Mouse (Mus musculus) midbrain, embryonic 11.5 days (tissue): ENCODE results near the gene Supt5. TPM values are rescaled to one million over a fixed set of nuclear protein-coding genes. Genes with fewer than 3 reads are reported as not detected.

Source experiments
- ATAC-seq: fragments of 200-750 bp; cut with Nextera tagmentation; 2 replicates; pipeline ENCODE4 v1.8.0; 2017; ENCODE audit warnings: moderate TSS enrichment, moderate library complexity; ENCODE audit not compliant: low FRiP score
- DNase-seq: peaks from one replicate; pipeline ENCODE4 v3.0.0; 2015; ENCODE audit warnings: low spot score; ENCODE audit errors: missing footprints
- H3K27ac ChIP-seq: fragments of 300-500 bp; sonication (generic); 2 replicates; pipeline ENCODE4 v1.5.1; 2014; ENCODE audit warnings: low read depth, low read length
- H3K27me3 ChIP-seq: fragments of 300-500 bp; sonication (generic); 2 replicates; pipeline ENCODE4 v1.6.1; 2014; ENCODE audit warnings: mild to moderate bottlenecking, low read length, moderate library complexity, mixed read lengths; ENCODE audit not compliant: control insufficient read depth, insufficient read depth
- H3K36me3 ChIP-seq: fragments of 300-500 bp; sonication (generic); 2 replicates; pipeline ENCODE4 v1.6.1; 2014; ENCODE audit warnings: mild to moderate bottlenecking, low read length, moderate library complexity, mixed read lengths; ENCODE audit not compliant: control insufficient read depth, insufficient read depth
- H3K4me1 ChIP-seq: fragments of 300-500 bp; sonication (generic); 2 replicates; pipeline ENCODE4 v1.6.1; 2014; ENCODE audit warnings: low read length; ENCODE audit not compliant: control insufficient read depth, insufficient read depth
- H3K4me2 ChIP-seq: fragments of 300-500 bp; sonication (generic); 2 replicates; pipeline ENCODE4 v1.6.1; 2014; ENCODE audit warnings: mild to moderate bottlenecking, moderate library complexity
- H3K4me3 ChIP-seq: fragments of 300-500 bp; sonication (generic); 2 replicates; pipeline ENCODE4 v1.5.1; 2014; ENCODE audit warnings: low read depth, low read length
- H3K9ac ChIP-seq: fragments of 300-500 bp; sonication (generic); 2 replicates; pipeline ENCODE4 v1.6.1; 2014; ENCODE audit warnings: low read length
- H3K9me3 ChIP-seq: fragments of 300-500 bp; sonication (generic); 2 replicates; pipeline ENCODE4 v1.6.1; 2016; ENCODE audit warnings: low read length; ENCODE audit not compliant: control insufficient read depth
- WGBS: fragments of 180-500 bp; shearing (Covaris S2); extraction: QIAGEN DNeasy Blood & Tissue Kit; methylation state at CpG from one replicate; pipeline ENCODE4 v1.1.7; 2014; 5-methylcytosine and 5-hydroxymethylcytosine counted together
- polyA plus RNA-seq: library from polyadenylated mRNA; unstranded; fragments of >200 nt; fragmentation: Nextera tagmentation; extraction: Ambion mirVana; gene quantifications from 2 replicates; pipeline ENCODE4 v1.2.1, GENCODE M21; 2014

The Supt5 gene
- polyA plus RNA-seq, 1 experiment from 2014 or later = 82.2 TPM

DNA sequence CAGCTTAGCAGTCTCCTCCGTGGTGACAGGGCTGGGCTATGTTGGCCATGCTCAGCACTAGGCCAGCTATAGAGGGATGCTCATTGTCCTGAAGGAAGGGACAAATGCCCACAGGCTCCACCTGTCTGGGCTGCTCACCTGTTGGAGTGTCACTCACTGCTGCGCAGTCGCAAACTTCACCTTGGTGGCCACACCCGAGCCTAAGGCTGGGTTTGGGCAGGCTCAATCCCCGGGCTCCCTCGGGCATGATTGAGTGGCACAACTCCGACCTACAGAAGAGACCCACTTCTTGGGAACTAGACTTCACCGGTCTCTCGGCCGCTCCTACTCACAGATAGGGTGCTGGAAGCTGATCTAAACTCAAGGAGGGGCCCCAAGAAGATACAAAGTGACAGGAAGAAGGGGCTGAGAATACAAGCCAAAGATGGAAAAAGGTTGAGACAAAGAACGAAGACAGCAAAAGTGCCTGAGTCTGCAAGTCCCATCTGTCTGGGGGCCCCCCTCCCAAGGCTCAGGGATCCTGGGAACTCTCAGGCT, 32.5 kb upstream of the Supt5 start:
- H3K9me3 ChIP-seq = no peaks in the 10 kb centered on the region
- ATAC-seq (no peak), DNase-seq (no peak)
- no peaks in the 10 kb centered on the region for H3K27me3 ChIP-seq
- peak overlapping the region; percentile 82 for H3K27ac ChIP-seq
- WGBS = 12% methylated on average over 11 of the region's 11 CpGs
- H3K4me2 ChIP-seq = peak overlapping the region; percentile 89
- H3K9ac ChIP-seq = peak overlapping the region; percentile 91
- peaks cover 21% of the 10 kb centered on the region for H3K36me3 ChIP-seq
- H3K4me3 ChIP-seq = peak overlapping the region; percentile 85
- H3K4me1 ChIP-seq = peaks cover 20% of the 10 kb centered on the region

DNA sequence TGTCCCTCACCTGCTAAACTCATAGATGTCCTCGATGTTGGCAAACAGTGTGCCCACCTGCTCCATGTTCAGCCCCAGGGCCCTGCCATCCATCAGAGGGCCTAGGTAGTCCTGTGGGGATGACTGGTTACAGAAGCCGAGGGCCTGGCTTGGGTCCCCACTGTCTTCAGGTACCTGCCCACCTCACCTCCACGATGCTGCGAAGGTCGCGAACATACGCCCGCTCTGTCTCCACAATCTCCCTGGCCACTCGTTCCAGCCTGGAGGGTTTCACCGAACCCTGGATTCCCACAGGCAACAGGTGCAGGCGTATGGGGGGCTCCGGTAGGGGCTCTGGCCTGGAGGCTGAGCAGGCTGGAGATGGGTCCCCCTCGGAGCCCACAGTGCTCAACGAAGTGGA, 31.5 kb upstream of the Supt5 start:
- no peaks in the 10 kb centered on the region for H3K9me3 ChIP-seq
- no peaks in the 10 kb centered on the region for H3K27me3 ChIP-seq
- peaks cover 16% of the 10 kb centered on the region for H3K4me1 ChIP-seq
- peak overlapping the region; percentile 89 for H3K4me2 ChIP-seq
- H3K4me3 ChIP-seq = peak overlapping the region; percentile 85
- H3K36me3 ChIP-seq = peaks cover 25% of the 10 kb centered on the region
- H3K9ac ChIP-seq = peak overlapping the region; percentile 91
- H3K27ac ChIP-seq = no peak overlapping the region
- ATAC-seq = no peak
- WGBS = 93% methylated on average over 14 of the region's 14 CpGs
- DNase-seq = no peak

GRCm38 (mm10) chr7:28368276-28368920, 29.9 kb upstream of the Supt5 start:
- no peaks in the 10 kb centered on the region for H3K9me3 ChIP-seq
- no peak overlapping the region for H3K9ac ChIP-seq
- no peaks in the 10 kb centered on the region for H3K27me3 ChIP-seq
- H3K4me3 ChIP-seq = no peak overlapping the region
- no peak overlapping the region for H3K27ac ChIP-seq
- H3K4me1 ChIP-seq = peaks cover 16% of the 10 kb centered on the region
- no peak overlapping the region for H3K4me2 ChIP-seq
- 92% methylated on average over 16 of the region's 16 CpGs for whole genome bisulfite sequencing
- DNase-seq (no peak), ATAC-seq (no peak)
- peaks cover 33% of the 10 kb centered on the region for H3K36me3 ChIP-seq

- DNase-seq (no peak), ATAC-seq (no peak)
- Histone ChIP-seq H3K4me2 (no peak overlapping the region), H3K27ac (no peak overlapping the region), H3K4me3 (no peak overlapping the region), H3K36me3 (peaks cover 33% of the 10 kb centered on the region), H3K27me3 (no peaks in the 10 kb centered on the region), H3K4me1 (peaks cover 16% of the 10 kb centered on the region), H3K9ac (no peak overlapping the region), H3K9me3 (no peaks in the 10 kb centered on the region)
- WGBS = 91% methylated on average over 16 of the region's 16 CpGs
These were observed 29.2 kb upstream of the Supt5 start for GRCm38 (mm10) chr7:28367663-28368275.

GRCm38 (mm10) chr7:28362441-28363060, 24.0 kb upstream of the Supt5 start:
- H3K4me1 ChIP-seq = peaks cover 9% of the 10 kb centered on the region
- no peak overlapping the region for H3K4me2 ChIP-seq
- no peak for DNase-seq
- WGBS = 82% methylated on average over 16 of the region's 16 CpGs
- H3K36me3 ChIP-seq = peaks cover 44% of the 10 kb centered on the region
- no peak overlapping the region for H3K27ac ChIP-seq
- no peak overlapping the region for H3K4me3 ChIP-seq
- no peak overlapping the region for H3K9ac ChIP-seq
- no peak for ATAC-seq
- H3K9me3 ChIP-seq = no peaks in the 10 kb centered on the region; the same call in 1 of the 2 replicates
- no peaks in the 10 kb centered on the region for H3K27me3 ChIP-seq

DNA sequence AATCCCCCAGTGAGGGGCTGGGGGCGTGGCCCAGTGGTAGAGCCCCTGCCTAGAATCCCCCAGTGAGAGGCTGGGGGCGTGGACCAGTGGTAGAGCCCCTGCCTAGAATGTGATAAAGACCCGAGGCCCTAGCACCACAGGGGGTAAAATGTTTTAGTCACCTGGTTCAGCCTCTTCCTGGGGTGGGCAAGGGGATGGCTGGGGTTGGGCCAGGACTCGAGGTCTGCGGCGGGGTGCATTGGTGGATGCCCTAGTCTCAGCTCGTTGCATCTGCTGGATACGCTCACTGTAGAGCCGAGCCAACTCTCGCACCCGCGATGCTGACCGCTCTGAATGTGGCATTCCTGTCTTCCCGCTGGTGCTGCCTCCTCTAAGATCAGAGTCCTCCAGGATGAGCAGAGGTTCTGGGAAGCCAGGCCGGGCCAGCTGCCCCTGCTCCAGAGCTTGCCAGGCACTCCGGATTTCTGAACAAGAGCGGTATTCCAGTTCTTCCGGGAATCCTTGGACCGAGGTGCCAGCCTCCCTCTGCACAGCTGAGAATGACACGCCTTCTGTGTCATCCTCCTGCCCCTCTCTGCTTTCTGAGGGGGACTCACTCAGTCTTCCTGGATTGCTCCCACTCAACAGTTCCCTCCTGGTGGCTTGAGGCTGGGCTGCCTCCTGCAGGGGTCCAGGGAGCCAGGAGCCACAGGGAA, 23.2 kb upstream of the Supt5 start:
- H3K27ac ChIP-seq = no peak overlapping the region
- no peak overlapping the region for H3K4me2 ChIP-seq
- no peaks in the 10 kb centered on the region for H3K27me3 ChIP-seq
- H3K9me3 ChIP-seq = no peaks in the 10 kb centered on the region; the same call in 1 of the 2 replicates
- no peak overlapping the region for H3K4me3 ChIP-seq
- peaks cover 38% of the 10 kb centered on the region for H3K36me3 ChIP-seq
- no peak for ATAC-seq
- H3K9ac ChIP-seq = no peak overlapping the region
- 95% methylated on average over 20 of the region's 20 CpGs for WGBS
- DNase-seq = no peak
- H3K4me1 ChIP-seq = peaks cover 16% of the 10 kb centered on the region

DNA sequence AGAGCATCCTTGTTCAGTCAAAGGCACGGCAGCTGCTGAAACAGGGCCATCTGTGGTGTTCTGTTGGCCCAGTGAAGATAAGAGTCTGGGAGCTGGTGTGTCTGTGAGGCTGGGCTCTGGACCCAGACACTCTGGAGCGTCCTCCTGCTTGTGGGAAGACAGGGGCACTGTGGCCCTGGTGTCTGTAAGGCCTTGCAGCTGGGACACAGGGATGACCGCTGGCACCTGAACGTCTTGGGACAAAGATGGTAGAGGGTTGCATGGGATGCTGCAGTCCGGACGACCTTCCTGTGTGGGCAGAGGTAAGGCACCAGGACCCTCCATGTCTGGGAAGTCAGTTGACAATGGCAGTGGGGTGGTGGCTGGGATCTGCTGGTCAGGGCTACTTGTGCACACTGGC, 21.7 kb upstream of the Supt5 start:
- Histone ChIP-seq H3K36me3 (peaks cover 36% of the 10 kb centered on the region), H3K4me1 (peaks cover 18% of the 10 kb centered on the region), H3K4me3 (no peak overlapping the region), H3K9ac (no peak overlapping the region), H3K4me2 (no peak overlapping the region), H3K27ac (no peak overlapping the region), H3K9me3 (no peaks in the 10 kb centered on the region; the same call in 1 of the 2 replicates), H3K27me3 (no peaks in the 10 kb centered on the region)
- 96% methylated on average over 6 of the region's 6 CpGs for WGBS
- DNase-seq (no peak), ATAC-seq (no peak)

DNA sequence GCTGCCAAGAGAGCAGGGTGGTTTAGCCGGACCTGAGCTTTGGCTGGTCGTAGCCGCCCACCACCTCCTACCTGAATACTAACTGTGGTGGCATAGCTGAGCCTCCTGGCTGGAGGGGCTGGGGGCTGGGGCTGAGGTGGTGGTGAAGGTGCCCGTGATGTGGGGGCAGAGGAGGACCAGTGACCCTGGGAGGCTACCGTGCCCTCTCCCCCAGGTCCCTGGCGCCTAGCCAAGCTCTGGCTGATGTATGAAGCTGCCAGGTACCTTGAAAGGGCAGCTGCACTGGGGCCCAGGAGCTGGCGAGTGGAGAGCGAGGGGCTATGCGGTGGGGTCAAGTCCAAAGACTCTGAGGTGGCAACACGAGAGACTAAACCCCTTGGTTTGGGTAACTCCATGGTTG, 21.3 kb upstream of the Supt5 start:
- WGBS = 92% methylated on average over 10 of the region's 10 CpGs
- Histone ChIP-seq H3K27ac (no peak overlapping the region), H3K27me3 (no peaks in the 10 kb centered on the region), H3K36me3 (peaks cover 32% of the 10 kb centered on the region), H3K9ac (no peak overlapping the region), H3K9me3 (no peaks in the 10 kb centered on the region; the same call in 1 of the 2 replicates), H3K4me2 (no peak overlapping the region), H3K4me1 (peaks cover 18% of the 10 kb centered on the region), H3K4me3 (no peak overlapping the region)
- ATAC-seq (no peak), DNase-seq (no peak)
